ENCODE assay signal across 30 mouse cellular contexts in genomic region chr5:147489226-147489625, GRCm38 (mm10). TPM values are rescaled to one million over a fixed set of nuclear protein-coding genes. Genes with fewer than 3 reads are reported as not detected.
DNase-seq lines count a peak whose midpoint lies in the region; ATAC-seq and TF ChIP-seq lines count a peak whose summit lies in the region.
"Had no signal": no experiment of that assay in that cellular context is flagged by ENCODE, and none has a peak within 500 bp of the region (broad histone marks: within the 10 kb centered on the region; RNA-seq: fewer than 3 reads in every experiment).

No protein-coding gene starts in this region.

- H3K4me2 ChIP-seq in liver, embryonic 11.5 days: no peak overlapping the region
- H3K4me2 ChIP-seq in liver, postnatal 0 days (ENCODE audit: low read depth, low read length): no peak overlapping the region
- peak overlapping the region; percentile 14; the same call in 1 of the 2 replicates for H3K4me2 ChIP-seq in liver, embryonic 14.5 days (ENCODE audit: low read depth)
- H3K4me2 ChIP-seq: embryonic facial prominence, embryonic 15.5 days; heart, embryonic 11.5 days; hindbrain, embryonic 14.5 days; kidney, embryonic 15.5 days; limb, embryonic 12.5 days; neural tube, embryonic 15.5 days had no signal

- no peak for TF ChIP-seq CTCF in liver, postnatal 0 days (IDR thresholded peaks at IDR 0.05; ENCODE audit: low read depth)
- no peak for TF ChIP-seq CTCF in liver, embryonic 14.5 days (IDR thresholded peaks at IDR 0.05; ENCODE audit: low read depth)

- H3K36me3 ChIP-seq in liver, embryonic 11.5 days (ENCODE audit: control insufficient read depth, insufficient read depth, low read length): peaks cover 3% of the 10 kb centered on the region; the same call in 1 of the 2 replicates
- peaks cover 7% of the 10 kb centered on the region for H3K36me3 ChIP-seq in liver, postnatal 0 days (replicated peaks; ENCODE audit: insufficient read depth, low read length)
- no peaks in the 10 kb centered on the region; the same call in 1 of the 2 replicates for H3K36me3 ChIP-seq in liver, embryonic 14.5 days (replicated peaks; ENCODE audit: control insufficient read depth, insufficient read depth, low read depth)
- H3K36me3 ChIP-seq: neural tube, embryonic 15.5 days had no signal

- intact Hi-C loops in heart, postnatal 14 days (cut with DNase I): loop anchor here (5.0 kb wide), 1 partner anchor 57 kb away; the partner anchor contains the start of gene Pan3

- no peak overlapping the region for H3K9ac ChIP-seq in liver, embryonic 11.5 days (ENCODE audit: low read depth, low read length)
- no peak overlapping the region for H3K9ac ChIP-seq in liver, postnatal 0 days (replicated peaks)
- H3K9ac ChIP-seq in liver, embryonic 14.5 days (replicated peaks): no peak overlapping the region
- H3K9ac ChIP-seq: embryonic facial prominence, embryonic 15.5 days; hindbrain, embryonic 14.5 days; kidney, embryonic 15.5 days; limb, embryonic 12.5 days; neural tube, embryonic 15.5 days had no signal

- H3K4me1 ChIP-seq in liver, embryonic 11.5 days (replicated peaks; ENCODE audit: control insufficient read depth, insufficient read depth, low read length): peaks cover 25% of the 10 kb centered on the region
- peaks cover 15% of the 10 kb centered on the region for H3K4me1 ChIP-seq in liver, postnatal 0 days (ENCODE audit: insufficient read depth)
- peaks cover 32 to 35% of the 10 kb centered on the region in 2 experiments for H3K4me1 ChIP-seq in liver, embryonic 14.5 days (replicated peaks; ENCODE audit: control insufficient read depth in 2 of 2, insufficient read depth in 2 of 2, low read length in 1 of 2)
- H3K4me1 ChIP-seq: embryonic facial prominence, embryonic 15.5 days had no signal

- no peaks in the 10 kb centered on the region for H3K9me3 ChIP-seq in liver, embryonic 11.5 days (ENCODE audit: control insufficient read depth, low read length)
- H3K9me3 ChIP-seq in liver, postnatal 0 days (ENCODE audit: low read length): no peaks in the 10 kb centered on the region
- H3K9me3 ChIP-seq in liver, embryonic 14.5 days (ENCODE audit: control insufficient read depth, low read length): no peaks in the 10 kb centered on the region
- H3K9me3 ChIP-seq: embryonic facial prominence, embryonic 10.5 days; embryonic facial prominence, embryonic 15.5 days; kidney, embryonic 15.5 days; limb, embryonic 12.5 days; neural tube, embryonic 15.5 days had no signal

- no peaks in the 10 kb centered on the region for H3K27me3 ChIP-seq in liver, embryonic 11.5 days (replicated peaks; ENCODE audit: control insufficient read depth, insufficient read depth, low read length)
- no peaks in the 10 kb centered on the region for H3K27me3 ChIP-seq in liver, postnatal 0 days (ENCODE audit: insufficient read depth, low read length)
- H3K27me3 ChIP-seq in liver, embryonic 14.5 days (ENCODE audit: control insufficient read depth, insufficient read depth, low read length): no peaks in the 10 kb centered on the region
- H3K27me3 ChIP-seq: embryonic facial prominence, embryonic 15.5 days; kidney, embryonic 15.5 days; limb, embryonic 12.5 days; neural tube, embryonic 15.5 days had no signal

- H3K27ac ChIP-seq in liver, embryonic 11.5 days (ENCODE audit: low read depth, low read length): peak overlapping the region; percentile 25; the same call in 1 of the 2 replicates
- no peak overlapping the region for H3K27ac ChIP-seq in liver, postnatal 0 days (ENCODE audit: low read depth)
- peak overlapping the region; percentile 12 for H3K27ac ChIP-seq in liver, embryonic 14.5 days
- H3K27ac ChIP-seq: embryonic facial prominence, embryonic 10.5 days; embryonic facial prominence, embryonic 15.5 days; hindbrain, embryonic 14.5 days; kidney, embryonic 15.5 days; layer of hippocampus, adult 2 months; left cerebral cortex, adult 2 months; limb, embryonic 12.5 days; neural tube, embryonic 15.5 days had no signal

- WGBS in liver, embryonic 11.5 days: 61% methylated on average over 6 of the region's 6 CpGs
- 63% methylated on average over 6 of the region's 6 CpGs for WGBS in liver, postnatal 0 days (ENCODE audit: insufficient replicate concordance)
- WGBS in liver, embryonic 14.5 days (ENCODE audit: insufficient replicate concordance): 41% methylated on average over 6 of the region's 6 CpGs

- H3K4me3 ChIP-seq in liver, embryonic 11.5 days (ENCODE audit: low read depth, low read length): no peak overlapping the region
- no peak overlapping the region for H3K4me3 ChIP-seq in liver, postnatal 0 days (ENCODE audit: low read depth, low read length)
- H3K4me3 ChIP-seq in liver, embryonic 14.5 days (ENCODE audit: insufficient read depth in 1 of 2, low read depth in 2 of 2, low read length in 2 of 2): no peak overlapping the region
- H3K4me3 ChIP-seq: embryonic facial prominence, embryonic 10.5 days; embryonic facial prominence, embryonic 15.5 days; kidney, embryonic 15.5 days; layer of hippocampus, adult 2 months; left cerebral cortex, adult 2 months; limb, embryonic 12.5 days; neural tube, embryonic 15.5 days had no signal

- no peak for DNase-seq in liver, embryonic 11.5 days (ENCODE audit: low spot score)
- no peak for DNase-seq in liver, postnatal 0 days
- DNase-seq in liver, embryonic 14.5 days (ENCODE audit: low read depth in 3 of 3, low spot score in 3 of 3): no peak
- DNase-seq in cerebellum, postnatal 14 days: no peak
- DNase-seq in heart, postnatal 14 days: no peak
- no peak for DNase-seq in cerebellum, postnatal 4 days (ENCODE audit: low spot score in 2 of 2)
- DNase-seq: adrenal gland, adult 8-10 months; B cell, adult 2 months; cerebellum, adult 8-10 months; gastrocnemius, postnatal 14 days; kidney, postnatal 25 days; lung, adult 18-20 months; lung, postnatal 4 days; midbrain, embryonic 14.5 days; retina, postnatal 1 day; right cerebral cortex, postnatal 14 days; thymus, postnatal 25 days had no signal

- 0 out of 2 replicates have a peak, but pooled peaks have one; percentile 53 for ATAC-seq in liver, embryonic 11.5 days (replicated peaks; ENCODE audit: low FRiP score)
- ATAC-seq in liver, postnatal 0 days: no peak
- peak; percentile 82 for ATAC-seq in erythroblast, adult 5-6 weeks (replicated peaks; ENCODE audit: low FRiP score, poor library complexity, severe bottlenecking)
- ATAC-seq in liver, embryonic 14.5 days (ENCODE audit: insufficient read depth): peak; percentile 54; the same call in 1 of the 2 replicates
- ATAC-seq: forebrain, embryonic 14.5 days; inflammation-experienced regulatory T-cells, adult 6 months; lung, postnatal 0 days had no signal

- no peak for TF ChIP-seq EP300 in liver, postnatal 0 days (IDR thresholded peaks at IDR 0.05; ENCODE audit: low read depth)
- TF ChIP-seq EP300 in liver, embryonic 14.5 days (IDR thresholded peaks at IDR 0.05; ENCODE audit: low read depth): no peak

RNA-seq across cellular contexts. Expression of gene Pan3, which starts 59.3 kb away (rescaled TPM):
- polyA plus RNA-seq in liver, embryonic 11.5 days (2014; fragmentation: Nextera tagmentation; extraction: Ambion mirVana): 59.5 and 73.8 TPM in 2 replicates
- polyA plus RNA-seq in liver, postnatal 0 days (2015; fragmentation: Nextera tagmentation; extraction: Ambion mirVana): 25.2 and 29.9 TPM in 2 replicates
- 263 and 430 TPM in 2 replicates for total RNA-seq in erythroblast, adult 5-6 weeks (2015; ENCODE audit: low replicate concordance)
- 228 and 241 TPM in 2 replicates for total RNA-seq in erythroblast, adult 5-6 weeks (2017; ENCODE audit: low replicate concordance)
- 11.5 and 17.2 TPM in 2 replicates for polyA plus RNA-seq in liver, embryonic 14.5 days (2012; rRNA removed)
- polyA plus RNA-seq in liver, embryonic 14.5 days (2014; fragmentation: Nextera tagmentation; extraction: Ambion mirVana): 31.3 and 33.3 TPM in 2 replicates
- 10 to 100 TPM; 53.9 to 62.5 TPM for total RNA-seq in heart, postnatal 14 days (2021)
